Mouse (Mus musculus) kidney, embryonic 16.5 days (tissue): ENCODE measurements at regions not wholly inside any gene's neighbourhood (a gene's known extent, or its start where the extent isn't known, plus 50 kb on each side); places are given as distances from the start of the nearest gene placed in this dataset. TPM values are rescaled to one million over a fixed set of nuclear protein-coding genes. Genes with fewer than 3 reads are reported as not detected.

Source experiments
- microRNA-seq: library from miRNA; unstranded; fragments of <30 nt; microRNA quantifications from one replicate; pipeline ENCODE4, GENCODE M21; 2016

Small RNAs in the stretch of these regions (microRNA-seq; reads per million reads assigned to microRNA genes)
- not detected for gene Gm23881
